Mouse (Mus musculus) liver, embryonic 13.5 days (tissue): ENCODE results near the gene Olfr1137. TPM values are rescaled to one million over a fixed set of nuclear protein-coding genes. Genes with fewer than 3 reads are reported as not detected.

Experiments used
- ATAC-seq: fragments of 200-750 bp; cut with Nextera tagmentation; 2 replicates; pipeline ENCODE4 v1.8.0; 2017; ENCODE audit warnings: low read depth, mild to moderate bottlenecking, moderate number of reproducible peaks, moderate library complexity
- DNase-seq: peaks from one replicate; pipeline ENCODE4 v3.0.0; 2022
- H3K27ac ChIP-seq: fragments of 300-500 bp; sonication (generic); 2 replicates; pipeline ENCODE4 v1.5.1; 2015; ENCODE audit warnings: moderate library complexity, mild to moderate bottlenecking, inconsistent platforms
- H3K27me3 ChIP-seq: fragments of 300-500 bp; sonication (generic); 2 replicates; pipeline ENCODE4 v1.6.1; 2015; ENCODE audit warnings: mild to moderate bottlenecking, inconsistent platforms
- H3K36me3 ChIP-seq: fragments of 300-500 bp; sonication (generic); 2 replicates; pipeline ENCODE4 v1.6.1; 2015; ENCODE audit warnings: mild to moderate bottlenecking, inconsistent platforms
- H3K4me1 ChIP-seq: fragments of 300-500 bp; sonication (generic); replicated peaks from 2 replicates; pipeline ENCODE4 v1.6.1; 2015; ENCODE audit warnings: inconsistent platforms
- H3K4me2 ChIP-seq: fragments of 300-500 bp; sonication (generic); 2 replicates; pipeline ENCODE4 v1.6.1; 2015; ENCODE audit warnings: inconsistent platforms, mild to moderate bottlenecking, moderate library complexity
- H3K4me3 ChIP-seq: fragments of 300-500 bp; sonication (generic); replicated peaks from 2 replicates; pipeline ENCODE4 v1.5.1; 2015; ENCODE audit warnings: mild to moderate bottlenecking, inconsistent platforms
- H3K9ac ChIP-seq: fragments of 300-500 bp; sonication (generic); 2 replicates; pipeline ENCODE4 v1.6.1; 2015; ENCODE audit warnings: mild to moderate bottlenecking, inconsistent platforms
- H3K9me3 ChIP-seq: fragments of 300-500 bp; sonication (generic); replicated peaks from 2 replicates; pipeline ENCODE4 v1.6.1; 2016; ENCODE audit warnings: inconsistent platforms
- WGBS: fragments of 180-500 bp; shearing (Covaris S2); methylation state at CpG from one replicate; pipeline ENCODE4 v1.1.7; 2015; ENCODE audit not compliant: insufficient replicate concordance; 5-methylcytosine and 5-hydroxymethylcytosine counted together
- polyA plus RNA-seq: library from polyadenylated mRNA; unstranded; fragments of >200 nt; fragmentation: Nextera tagmentation; extraction: Ambion mirVana; gene quantifications from 2 replicates; pipeline ENCODE4 v1.2.1, GENCODE M21; 2015

Gene Olfr1137
- not detected in 2 replicates for polyA plus RNA-seq

- H3K36me3 ChIP-seq: no peaks in the 10 kb centered on the region
- no peak within 1 kb of the TSS for H3K9ac ChIP-seq
- no peak within 1 kb of the TSS for H3K4me3 ChIP-seq
- no peaks in the 10 kb centered on the region for H3K9me3 ChIP-seq
- H3K27me3 ChIP-seq: no peaks in the 10 kb centered on the region
- DNase-seq (no peak), ATAC-seq (no peak)
- H3K4me1 ChIP-seq: no peaks in the 10 kb centered on the region
- no peak within 1 kb of the TSS for H3K27ac ChIP-seq
- no peak within 1 kb of the TSS for H3K4me2 ChIP-seq
These were observed at the start of gene Olfr1137 for GRCm38 (mm10) chr2:87713079-87713478. Gene Olfr1137 (minus strand): TSS chr2:87713179.

- H3K4me3 ChIP-seq: no peak within 1 kb of the TSS
- no peak for ATAC-seq
- 73% methylated on average over 1 of the region's 1 CpGs for WGBS
These were observed 40.9 kb upstream of the Olfr1137 start, which contains the start of gene Olfr1141 for GRCm38 (mm10) chr2:87753891-87754290. Gene Olfr1141 (minus strand): TSS chr2:87753991.

GRCm38 (mm10) chr2:87743452-87743851 is 30.5 kb upstream of the Olfr1137 start, which contains the start of gene Olfr1140:
Gene Olfr1140 (plus strand): TSS chr2:87743752.
- Histone ChIP-seq H3K36me3 (no peaks in the 10 kb centered on the region), H3K9me3 (no peaks in the 10 kb centered on the region), H3K9ac (no peak within 1 kb of the TSS), H3K4me1 (no peaks in the 10 kb centered on the region), H3K27me3 (no peaks in the 10 kb centered on the region), H3K4me2 (no peak within 1 kb of the TSS), H3K4me3 (no peak within 1 kb of the TSS), H3K27ac (no peak within 1 kb of the TSS)
- ATAC-seq: no peak
- DNase-seq: no peak
- WGBS: 55% methylated on average over 3 of the region's 3 CpGs

More at GRCm38 (mm10) chr2:87753891-87754290, 40.9 kb upstream of the Olfr1137 start, which contains the start of gene Olfr1141:
- Histone ChIP-seq H3K9me3 (no peaks in the 10 kb centered on the region), H3K36me3 (no peaks in the 10 kb centered on the region), H3K4me2 (no peak within 1 kb of the TSS), H3K4me1 (no peaks in the 10 kb centered on the region), H3K9ac (no peak within 1 kb of the TSS), H3K27ac (no peak within 1 kb of the TSS), H3K27me3 (no peaks in the 10 kb centered on the region)
- DNase-seq: no peak

- 60% methylated on average over 1 of the region's 1 CpGs for WGBS
- Histone ChIP-seq H3K9me3 (no peaks in the 10 kb centered on the region), H3K4me3 (no peak within 1 kb of the TSS), H3K9ac (no peak within 1 kb of the TSS), H3K4me1 (no peaks in the 10 kb centered on the region), H3K27ac (no peak within 1 kb of the TSS), H3K27me3 (no peaks in the 10 kb centered on the region), H3K36me3 (no peaks in the 10 kb centered on the region), H3K4me2 (no peak within 1 kb of the TSS)
- DNase-seq: no peak
- ATAC-seq: no peak
These were observed 26.9 kb upstream of the Olfr1137 start, which contains the start of gene Olfr1138 for GRCm38 (mm10) chr2:87739878-87740277. Gene Olfr1138 (minus strand): TSS chr2:87739978.

- no peak for DNase-seq
- Histone ChIP-seq H3K4me1 (no peaks in the 10 kb centered on the region), H3K27ac (no peak within 1 kb of the TSS), H3K9me3 (no peaks in the 10 kb centered on the region), H3K36me3 (no peaks in the 10 kb centered on the region), H3K4me3 (no peak within 1 kb of the TSS), H3K4me2 (no peak within 1 kb of the TSS), H3K9ac (no peak within 1 kb of the TSS), H3K27me3 (no peaks in the 10 kb centered on the region)
- no peak for ATAC-seq
These were observed 19.1 kb downstream of the Olfr1137 start, which contains the start of gene Olfr1136 for GRCm38 (mm10) chr2:87693847-87694246. Gene Olfr1136 (minus strand): TSS chr2:87693947.

GRCm38 (mm10) chr2:87673564-87673963 is 39.4 kb downstream of the Olfr1137 start, which contains the start of gene Olfr1135:
Gene Olfr1135 (minus strand): TSS chr2:87673664.
- Histone ChIP-seq H3K9ac (no peak within 1 kb of the TSS), H3K4me3 (no peak within 1 kb of the TSS), H3K27ac (no peak within 1 kb of the TSS), H3K4me2 (no peak within 1 kb of the TSS), H3K36me3 (no peaks in the 10 kb centered on the region), H3K27me3 (no peaks in the 10 kb centered on the region), H3K9me3 (no peaks in the 10 kb centered on the region), H3K4me1 (no peaks in the 10 kb centered on the region)
- WGBS: 4% methylated on average over 1 of the region's 1 CpGs
- no peak for DNase-seq
- no peak for ATAC-seq

Other genes starting within 250 kb of the Olfr1137 start
- gene Pramel7, start 216.1 kb downstream of the Olfr1137 start, polyA plus RNA-seq: not detected in 2 replicates
- gene Pramel6, start 206.6 kb downstream of the Olfr1137 start, polyA plus RNA-seq: not detected in 2 replicates
- not detected in 2 replicates for gene Olfr153, start 181.4 kb downstream of the Olfr1137 start, polyA plus RNA-seq
- gene Olfr1128, start 167.6 kb downstream of the Olfr1137 start, polyA plus RNA-seq: not detected in 2 replicates
- not detected in 2 replicates for gene Olfr1129, start 139.3 kb downstream of the Olfr1137 start, polyA plus RNA-seq
- not detected in 2 replicates for gene Olfr1130, start 107.0 kb downstream of the Olfr1137 start, polyA plus RNA-seq
- gene Olfr1131, start 86.1 kb downstream of the Olfr1137 start, polyA plus RNA-seq: not detected in 2 replicates
- not detected in 2 replicates for gene Olfr1132, start 75.6 kb downstream of the Olfr1137 start, polyA plus RNA-seq
- not detected in 2 replicates for gene Olfr1133, start 65.8 kb downstream of the Olfr1137 start, polyA plus RNA-seq
- not detected in 2 replicates for gene Olfr1134, start 54.7 kb downstream of the Olfr1137 start, polyA plus RNA-seq
- not detected in 2 replicates for gene Olfr1135, start 39.5 kb downstream of the Olfr1137 start, polyA plus RNA-seq
- gene Olfr1136, start 19.2 kb downstream of the Olfr1137 start, polyA plus RNA-seq: not detected in 2 replicates
- gene Olfr1138, start 26.8 kb upstream of the Olfr1137 start, polyA plus RNA-seq: not detected in 2 replicates
- not detected in 2 replicates for gene Olfr1140, start 30.6 kb upstream of the Olfr1137 start, polyA plus RNA-seq
- not detected in 2 replicates for gene Olfr1141, start 40.8 kb upstream of the Olfr1137 start, polyA plus RNA-seq
- not detected in 2 replicates for gene Olfr152, start 66.3 kb upstream of the Olfr1137 start, polyA plus RNA-seq
- gene Olfr1143, start 87.4 kb upstream of the Olfr1137 start, polyA plus RNA-seq: not detected in 2 replicates
- not detected in 2 replicates for gene Olfr1145, start 96.6 kb upstream of the Olfr1137 start, polyA plus RNA-seq
- not detected in 2 replicates for gene Olfr1148, start 117.4 kb upstream of the Olfr1137 start, polyA plus RNA-seq
- gene Olfr1150-ps1, start 130.8 kb upstream of the Olfr1137 start, polyA plus RNA-seq: not detected in 2 replicates
- not detected in 2 replicates for gene Olfr1151, start 142.7 kb upstream of the Olfr1137 start, polyA plus RNA-seq
- gene Olfr1152, start 153.3 kb upstream of the Olfr1137 start, polyA plus RNA-seq: not detected in 2 replicates
- gene Olfr1153, start 181.8 kb upstream of the Olfr1137 start, polyA plus RNA-seq: not detected in 2 replicates
- not detected in 2 replicates for gene Olfr1154, start 192.0 kb upstream of the Olfr1137 start, polyA plus RNA-seq
- not detected in 2 replicates for gene Olfr1155, start 232.0 kb upstream of the Olfr1137 start, polyA plus RNA-seq
- not detected in 2 replicates for gene Olfr1156, start 239.9 kb upstream of the Olfr1137 start, polyA plus RNA-seq